Mouse (Mus musculus) midbrain, embryonic 11.5 days (tissue): Measurements from ENCODE around the gene 2310050C09Rik. TPM values are rescaled to one million over a fixed set of nuclear protein-coding genes. Genes with fewer than 3 reads are reported as not detected.

ENCODE experiments used
- ATAC-seq: fragments of 200-750 bp; cut with Nextera tagmentation; 2 replicates; pipeline ENCODE4 v1.8.0; 2017; ENCODE audit warnings: moderate TSS enrichment, moderate library complexity; ENCODE audit not compliant: low FRiP score
- DNase-seq: peaks from one replicate; pipeline ENCODE4 v3.0.0; 2015; ENCODE audit warnings: low spot score; ENCODE audit errors: missing footprints
- H3K27ac ChIP-seq: fragments of 300-500 bp; sonication (generic); 2 replicates; pipeline ENCODE4 v1.5.1; 2014; ENCODE audit warnings: low read depth, low read length
- H3K27me3 ChIP-seq: fragments of 300-500 bp; sonication (generic); 2 replicates; pipeline ENCODE4 v1.6.1; 2014; ENCODE audit warnings: mild to moderate bottlenecking, low read length, moderate library complexity, mixed read lengths; ENCODE audit not compliant: control insufficient read depth, insufficient read depth
- H3K36me3 ChIP-seq: fragments of 300-500 bp; sonication (generic); 2 replicates; pipeline ENCODE4 v1.6.1; 2014; ENCODE audit warnings: mild to moderate bottlenecking, low read length, moderate library complexity, mixed read lengths; ENCODE audit not compliant: control insufficient read depth, insufficient read depth
- H3K4me1 ChIP-seq: fragments of 300-500 bp; sonication (generic); 2 replicates; pipeline ENCODE4 v1.6.1; 2014; ENCODE audit warnings: low read length; ENCODE audit not compliant: control insufficient read depth, insufficient read depth
- H3K4me2 ChIP-seq: fragments of 300-500 bp; sonication (generic); 2 replicates; pipeline ENCODE4 v1.6.1; 2014; ENCODE audit warnings: mild to moderate bottlenecking, moderate library complexity
- H3K4me3 ChIP-seq: fragments of 300-500 bp; sonication (generic); 2 replicates; pipeline ENCODE4 v1.5.1; 2014; ENCODE audit warnings: low read depth, low read length
- H3K9ac ChIP-seq: fragments of 300-500 bp; sonication (generic); 2 replicates; pipeline ENCODE4 v1.6.1; 2014; ENCODE audit warnings: low read length
- H3K9me3 ChIP-seq: fragments of 300-500 bp; sonication (generic); 2 replicates; pipeline ENCODE4 v1.6.1; 2016; ENCODE audit warnings: low read length; ENCODE audit not compliant: control insufficient read depth
- WGBS: fragments of 180-500 bp; shearing (Covaris S2); extraction: QIAGEN DNeasy Blood & Tissue Kit; methylation state at CpG from one replicate; pipeline ENCODE4 v1.1.7; 2014; 5-methylcytosine and 5-hydroxymethylcytosine counted together
- polyA plus RNA-seq: library from polyadenylated mRNA; unstranded; fragments of >200 nt; fragmentation: Nextera tagmentation; extraction: Ambion mirVana; gene quantifications from 2 replicates; pipeline ENCODE4 v1.2.1, GENCODE M21; 2014

Gene 2310050C09Rik
- polyA plus RNA-seq, result not detected in 2 replicates

DNA sequence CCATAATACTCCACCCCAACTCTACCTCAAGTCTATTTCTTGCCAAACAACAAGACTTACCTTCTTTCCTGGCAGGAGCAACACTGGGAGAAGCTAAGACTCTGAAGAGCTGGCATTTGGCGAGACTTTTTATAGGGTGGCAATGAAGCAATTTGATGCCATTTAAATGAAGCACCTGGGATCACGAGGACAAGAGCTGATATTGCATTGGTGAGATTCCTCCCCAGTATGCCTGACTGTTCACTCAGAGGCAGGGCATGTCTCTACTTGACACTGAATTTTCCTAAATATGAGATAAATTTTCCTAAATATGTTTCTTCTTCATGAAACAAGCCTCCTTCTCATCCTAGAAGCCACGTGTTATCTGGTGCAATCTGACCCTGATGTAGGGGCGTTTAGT is at the start of gene 2310050C09Rik:
2310050C09Rik (minus strand) TSS at position 101 of the 400 bp plus-strand sequence.
- ATAC-seq, result no peak
- no peaks in the 10 kb centered on the region for H3K27me3 ChIP-seq
- no peaks in the 10 kb centered on the region for H3K4me1 ChIP-seq
- H3K4me2 ChIP-seq, result no peak within 1 kb of the TSS
- H3K9ac ChIP-seq, result no peak within 1 kb of the TSS
- H3K27ac ChIP-seq, result no peak within 1 kb of the TSS
- H3K9me3 ChIP-seq, result no peaks in the 10 kb centered on the region
- 87% methylated on average over 4 of the region's 4 CpGs for WGBS
- no peak within 1 kb of the TSS for H3K4me3 ChIP-seq
- no peaks in the 10 kb centered on the region for H3K36me3 ChIP-seq
- no peak for DNase-seq

DNA sequence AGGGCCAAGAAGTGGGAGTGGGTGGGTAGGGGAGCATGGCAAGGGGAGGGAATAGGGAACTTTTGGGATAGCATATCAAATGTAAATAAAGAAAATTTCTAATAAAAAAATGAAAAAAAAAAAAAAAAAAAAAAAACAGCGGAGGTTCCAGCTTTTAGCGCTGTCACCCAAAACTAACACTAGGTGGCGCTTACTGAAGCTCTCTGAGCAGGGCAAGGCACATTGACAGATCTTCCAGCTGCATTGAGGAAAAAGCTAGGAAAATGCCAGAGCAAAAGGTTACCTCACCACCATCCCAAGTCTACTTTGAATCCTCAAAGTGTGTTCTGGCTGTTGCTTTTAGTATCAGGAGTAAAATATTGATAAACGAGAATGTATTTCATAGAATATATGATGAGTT is 37.6 kb upstream of the 2310050C09Rik start:
- Histone ChIP-seq H3K27me3 (no peaks in the 10 kb centered on the region), H3K4me1 (no peaks in the 10 kb centered on the region), H3K9ac (no peak overlapping the region), H3K4me3 (no peak overlapping the region), H3K4me2 (no peak overlapping the region), H3K27ac (no peak overlapping the region), H3K36me3 (no peaks in the 10 kb centered on the region), H3K9me3 (no peaks in the 10 kb centered on the region)
- ATAC-seq (peak; percentile 78; the same call in 1 of the 2 replicates), DNase-seq (no peak)
- WGBS, result 28% methylated on average over 4 of the region's 4 CpGs

GRCm38 (mm10) chr3:92905182-92905581 is 35.2 kb upstream of the 2310050C09Rik start:
- 64% methylated on average over 3 of the region's 3 CpGs for WGBS
- Histone ChIP-seq H3K9me3 (no peaks in the 10 kb centered on the region), H3K4me2 (no peak overlapping the region), H3K36me3 (no peaks in the 10 kb centered on the region), H3K9ac (no peak overlapping the region), H3K4me3 (no peak overlapping the region), H3K4me1 (no peaks in the 10 kb centered on the region), H3K27me3 (no peaks in the 10 kb centered on the region), H3K27ac (no peak overlapping the region)
- ATAC-seq (no peak), DNase-seq (no peak)

- peak; percentile 50; the same call in 1 of the 2 replicates for ATAC-seq
- Histone ChIP-seq H3K36me3 (no peaks in the 10 kb centered on the region), H3K4me2 (no peak overlapping the region), H3K27me3 (no peaks in the 10 kb centered on the region), H3K9me3 (no peaks in the 10 kb centered on the region), H3K9ac (no peak overlapping the region), H3K4me1 (no peaks in the 10 kb centered on the region), H3K27ac (no peak overlapping the region), H3K4me3 (no peak overlapping the region)
- DNase-seq, result no peak
- WGBS, result 31% methylated on average over 4 of the region's 4 CpGs
Measured at GRCm38 (mm10) chr3:92903640-92904039, 33.6 kb upstream of the 2310050C09Rik start.

DNA sequence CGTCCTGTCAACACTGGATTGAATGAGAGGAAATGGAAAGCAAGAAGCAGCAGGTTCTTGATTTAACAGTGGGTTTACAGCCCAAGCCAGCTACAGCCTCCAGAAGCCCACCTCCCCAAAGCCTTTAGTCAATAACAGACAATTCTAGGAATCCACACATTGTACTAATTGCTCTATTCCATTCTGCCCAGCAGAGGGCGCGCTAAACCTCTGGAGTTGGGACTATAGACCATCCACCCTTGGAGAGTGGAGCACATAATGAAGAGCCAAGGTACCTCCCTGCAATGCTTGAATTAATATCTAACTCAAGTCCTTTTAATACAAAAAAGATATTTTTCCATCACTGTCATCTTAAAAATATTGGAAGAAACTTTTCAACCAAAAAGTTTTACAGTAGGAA is 33.0 kb upstream of the 2310050C09Rik start:
- DNase-seq (peak; percentile 93), ATAC-seq (peak; percentile 59; the same call in 1 of the 2 replicates)
- no peaks in the 10 kb centered on the region for H3K4me1 ChIP-seq
- no peak overlapping the region for H3K4me3 ChIP-seq
- H3K27ac ChIP-seq, result no peak overlapping the region
- no peak overlapping the region for H3K4me2 ChIP-seq
- no peaks in the 10 kb centered on the region for H3K36me3 ChIP-seq
- H3K27me3 ChIP-seq, result no peaks in the 10 kb centered on the region
- H3K9me3 ChIP-seq, result no peaks in the 10 kb centered on the region
- 27% methylated on average over 3 of the region's 3 CpGs for WGBS
- no peak overlapping the region for H3K9ac ChIP-seq

DNA sequence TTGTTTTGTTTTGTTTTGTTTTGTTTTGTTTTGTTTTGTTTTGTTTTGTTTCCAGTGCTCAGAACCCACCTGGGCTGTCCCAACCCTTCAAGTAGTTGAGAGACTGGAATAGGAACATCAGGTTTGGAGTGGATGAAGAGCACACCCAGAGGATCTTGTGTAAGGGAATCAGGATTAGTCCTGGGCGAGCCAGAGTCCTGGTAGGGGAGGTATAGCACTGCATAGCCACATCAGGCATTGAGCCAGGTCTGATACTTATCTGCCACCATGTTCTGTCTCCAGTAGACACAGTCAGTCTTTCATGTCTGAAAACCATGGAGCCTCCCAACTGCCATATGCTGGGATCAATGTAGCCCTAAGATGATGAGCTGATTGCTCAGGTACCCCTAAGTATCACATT is 24.5 kb upstream of the 2310050C09Rik start:
- 54% methylated on average over 1 of the region's 1 CpGs for WGBS

GRCm38 (mm10) chr3:92894063-92894462 is 24.0 kb upstream of the 2310050C09Rik start:
- no peak for ATAC-seq

More for the DNA sequence above, 24.5 kb upstream of the 2310050C09Rik start:
- no peaks in the 10 kb centered on the region for H3K36me3 ChIP-seq
- ATAC-seq (no peak), DNase-seq (no peak)
- no peak overlapping the region for H3K27ac ChIP-seq
- no peak overlapping the region for H3K4me2 ChIP-seq
- no peak overlapping the region for H3K9ac ChIP-seq
- H3K27me3 ChIP-seq, result no peaks in the 10 kb centered on the region
- no peaks in the 10 kb centered on the region for H3K4me1 ChIP-seq
- no peaks in the 10 kb centered on the region for H3K9me3 ChIP-seq
- H3K4me3 ChIP-seq, result no peak overlapping the region

GRCm38 (mm10) chr3:92874180-92874579 is 4.2 kb upstream of the 2310050C09Rik start:
- Histone ChIP-seq H3K27me3 (no peaks in the 10 kb centered on the region), H3K4me2 (no peak overlapping the region), H3K27ac (no peak overlapping the region), H3K4me1 (no peaks in the 10 kb centered on the region), H3K36me3 (no peaks in the 10 kb centered on the region), H3K4me3 (no peak overlapping the region), H3K9ac (no peak overlapping the region), H3K9me3 (no peaks in the 10 kb centered on the region)
- WGBS, result 90% methylated on average over 3 of the region's 3 CpGs
- ATAC-seq (no peak), DNase-seq (no peak)

More at GRCm38 (mm10) chr3:92894063-92894462, 24.0 kb upstream of the 2310050C09Rik start:
- H3K36me3 ChIP-seq, result no peaks in the 10 kb centered on the region
- no peaks in the 10 kb centered on the region for H3K4me1 ChIP-seq
- no peaks in the 10 kb centered on the region for H3K27me3 ChIP-seq
- DNase-seq, result no peak
- no peaks in the 10 kb centered on the region for H3K9me3 ChIP-seq
- H3K9ac ChIP-seq, result no peak overlapping the region
- no peak overlapping the region for H3K4me2 ChIP-seq
- no peak overlapping the region for H3K4me3 ChIP-seq
- WGBS, result 81% methylated on average over 3 of the region's 3 CpGs
- H3K27ac ChIP-seq, result no peak overlapping the region

- H3K9me3 ChIP-seq, result no peaks in the 10 kb centered on the region
Measured at GRCm38 (mm10) chr3:92851186-92851585, 18.8 kb downstream of the 2310050C09Rik start, which contains the start of gene Lce1l. Gene Lce1l, minus strand, starts transcription at chr3:92851286.

More at GRCm38 (mm10) chr3:92851186-92851585, 18.8 kb downstream of the 2310050C09Rik start, which contains the start of gene Lce1l:
- WGBS, result 81% methylated on average over 3 of the region's 3 CpGs
- Histone ChIP-seq H3K36me3 (no peaks in the 10 kb centered on the region), H3K4me2 (no peak within 1 kb of the TSS), H3K9ac (no peak within 1 kb of the TSS), H3K4me3 (no peak within 1 kb of the TSS), H3K27ac (no peak within 1 kb of the TSS), H3K27me3 (no peaks in the 10 kb centered on the region), H3K4me1 (no peaks in the 10 kb centered on the region)
- no peak for ATAC-seq
- DNase-seq, result no peak
